Mouse (Mus musculus) brain, adult 2 months (tissue): ENCODE data around the gene Serpinb8.

Experiments
- DNase-seq: peaks from one replicate; pipeline ENCODE4 v3.0.0; 2011; ENCODE audit warnings: low read depth, low spot score

Serpinb8 gene

DNA sequence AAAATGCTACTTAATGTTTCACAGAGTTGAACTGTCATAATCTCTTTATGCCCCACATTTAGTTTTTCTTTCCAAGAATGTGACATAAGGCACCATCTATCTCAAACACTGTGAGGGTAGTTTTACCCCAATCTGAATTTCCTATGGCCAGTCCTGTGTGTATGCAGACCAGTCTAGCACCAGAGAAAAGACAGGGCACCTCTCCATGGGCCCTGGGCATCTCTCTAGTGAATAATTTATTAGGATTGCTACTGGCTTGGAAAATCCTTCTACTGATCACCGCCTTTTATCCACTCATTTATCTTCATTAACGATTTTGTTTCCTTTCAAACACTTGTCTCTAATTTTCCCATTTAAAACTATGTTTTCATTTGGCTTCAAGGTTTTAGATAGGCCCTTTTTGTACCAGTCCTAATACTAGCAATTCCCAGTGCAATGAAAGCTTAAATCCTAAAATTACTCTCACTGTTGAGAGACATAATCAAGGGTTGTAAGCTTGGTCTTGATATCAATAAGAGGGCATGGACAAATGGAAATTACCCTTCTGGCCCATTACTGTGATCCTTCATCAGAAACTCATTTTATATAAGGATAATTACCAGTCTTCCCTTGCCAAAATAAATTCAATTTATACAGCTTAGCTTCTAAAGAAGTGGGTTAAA lies 52.8 kb downstream of the Serpinb8 start:
- no peak for DNase-seq

DNA sequence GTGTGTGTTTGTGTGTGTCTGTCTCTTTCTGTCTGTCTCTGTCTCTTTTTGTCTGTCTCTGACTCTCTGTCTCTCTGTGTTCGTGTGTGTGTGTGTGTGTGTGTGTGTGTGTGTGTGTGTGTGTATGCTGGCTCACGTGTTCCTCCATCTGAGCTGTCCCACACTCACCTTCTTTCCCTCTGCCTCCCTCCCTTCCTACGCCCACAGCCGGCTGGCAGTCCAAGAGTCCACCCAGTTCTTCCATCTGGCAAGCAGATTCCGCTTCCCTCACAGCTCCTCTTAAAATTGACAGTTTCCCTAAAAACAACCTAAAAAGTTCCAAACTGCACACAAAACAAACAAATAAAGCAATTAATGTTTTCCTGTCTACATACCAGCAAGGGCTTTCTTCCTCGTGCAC lies 55.3 kb downstream of the Serpinb8 start:
- peak; percentile 87 for DNase-seq

DNA sequence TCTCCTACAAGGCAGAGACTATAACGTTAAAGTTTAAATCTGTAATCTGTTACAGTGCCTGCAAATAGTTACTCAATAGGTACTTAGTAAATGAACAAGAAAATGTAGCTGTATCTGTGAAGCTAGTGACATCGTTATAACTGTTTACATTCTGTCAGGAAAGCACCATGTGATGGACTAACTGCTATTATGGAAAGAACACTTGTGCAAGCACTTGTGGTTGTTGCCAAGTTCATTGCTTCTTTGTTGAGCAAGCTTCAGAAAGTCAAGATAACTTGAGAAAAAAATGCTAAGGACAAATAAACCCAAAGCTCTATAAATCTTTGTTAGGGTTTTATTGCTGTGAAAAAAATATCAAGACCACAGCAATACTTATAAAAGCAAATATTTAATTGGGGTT lies 67.9 kb downstream of the Serpinb8 start:
- DNase-seq: no peak
